Mouse (Mus musculus) ES-E14 (cell line): ENCODE data around the gene Phldb2. TPM values are rescaled to one million over a fixed set of nuclear protein-coding genes. Genes with fewer than 3 reads are reported as not detected.

ENCODE experiments used
- DNase-seq: peaks from one replicate; pipeline ENCODE4 v3.0.0-alpha.2; 2013; ENCODE audit warnings: low read depth, low spot score
- H3K27ac ChIP-seq: 2 replicates; pipeline ENCODE4 v1.5.1; 2012; ENCODE audit warnings: low read depth, mild to moderate bottlenecking, low read length, moderate library complexity, mixed read lengths; ENCODE audit not compliant: poor library complexity, insufficient read depth, severe bottlenecking
- H3K36me3 ChIP-seq: 2 replicates; pipeline ENCODE4 v1.6.1; 2012; ENCODE audit warnings: mild to moderate bottlenecking, low read length, moderate library complexity, mixed read lengths; ENCODE audit not compliant: control insufficient read depth, poor library complexity, insufficient read depth, severe bottlenecking
- H3K4me1 ChIP-seq, 2 experiments: fragments of 150-350 bp in 1 of 2; sonication (generic) in 1 of 2; 2 replicates each; pipeline ENCODE4 v1.6.1; 2012; ENCODE audit warnings: low read length in 2 of 2, mild to moderate bottlenecking in 1 of 2, mixed read lengths in 1 of 2; ENCODE audit not compliant: control insufficient read depth in 2 of 2, insufficient read depth in 2 of 2, poor library complexity in 1 of 2
- H3K4me3 ChIP-seq, 2 experiments: fragments of 150-350 bp in 1 of 2; sonication (generic) in 1 of 2; 2 replicates each; pipeline ENCODE4 v1.5.1; 2012; ENCODE audit warnings: low read length in 2 of 2, low read depth in 1 of 2, mild to moderate bottlenecking in 1 of 2, mixed read lengths in 1 of 2; ENCODE audit not compliant: insufficient read depth in 1 of 2, poor library complexity in 1 of 2, severe bottlenecking in 1 of 2
- H3K9ac ChIP-seq: 2 replicates; pipeline ENCODE4 v1.6.1; 2012; ENCODE audit warnings: low read depth, mild to moderate bottlenecking, low read length, mixed read lengths; ENCODE audit not compliant: poor library complexity, insufficient read depth, severe bottlenecking
- H3K9me3 ChIP-seq: fragments of 150-350 bp; sonication (generic); 2 replicates; pipeline ENCODE4 v1.6.1; 2012; ENCODE audit warnings: low read depth, mild to moderate bottlenecking, low read length; ENCODE audit not compliant: control insufficient read depth, insufficient read depth
- CHD2 ChIP-seq: IDR thresholded peaks from 2 replicates; pipeline ENCODE4 v1.6.1; 2014; ENCODE audit warnings: mild to moderate bottlenecking, low read depth, low read length, inconsistent platforms
- HCFC1 ChIP-seq: IDR thresholded peaks from 2 replicates; pipeline ENCODE4 v1.6.1; 2012; ENCODE audit warnings: low read length, inconsistent platforms, borderline replicate concordance; ENCODE audit not compliant: insufficient read depth
- MAFK ChIP-seq: IDR thresholded peaks from 2 replicates; pipeline ENCODE4 v1.6.1; 2014; ENCODE audit warnings: mild to moderate bottlenecking, low read depth, low read length, inconsistent platforms; ENCODE audit not compliant: insufficient read depth
- ZC3H11A ChIP-seq: IDR thresholded peaks from 2 replicates; pipeline ENCODE4 v1.6.1; 2012; ENCODE audit warnings: low read depth, mild to moderate bottlenecking, inconsistent platforms, low read length, borderline replicate concordance
- ZNF384 ChIP-seq: IDR thresholded peaks from 2 replicates; pipeline ENCODE4 v1.6.1; 2012; ENCODE audit warnings: low read depth, low read length, inconsistent platforms
- in situ Hi-C, 2 experiments: fragments of 600-800 bp; cut with MboI; formaldehyde crosslinking; loops; one replicate each; pipeline ENCODE4 v1.15.1; 2025; ENCODE audit warnings: low sequenced_read_pairs in 2 of 2, inconsistent platforms in 1 of 2; ENCODE audit not compliant: unreplicated experiment in 2 of 2
- total RNA-seq: library from RNA; depleted of rRNA; stranded (reverse); fragments of 300-350 nt; gene quantifications from 2 replicates; pipeline ENCODE4 v1.2.3, GENCODE M21; 2012

Phldb2 gene
- total RNA-seq, 1 experiment: 36.2 TPM

GRCm38 (mm10) chr16:45796815-45797214 lies 156.6 kb downstream of the Phldb2 start:
- no peak overlapping the region for H3K9ac ChIP-seq
- H3K4me3 ChIP-seq: no peak overlapping the region
- no peak overlapping the region for H3K27ac ChIP-seq
- H3K36me3 ChIP-seq: no peaks in the 10 kb centered on the region
- in situ Hi-C loops: no loop called here
- H3K4me1 ChIP-seq: no peaks in the 10 kb centered on the region
- no peak for DNase-seq
- H3K9me3 ChIP-seq: no peaks in the 10 kb centered on the region
- no peak for TF ChIP-seq ZNF384
- TF ChIP-seq MAFK: no peak

GRCm38 (mm10) chr16:45795188-45795693 lies 158.2 kb downstream of the Phldb2 start:
- H3K4me1 ChIP-seq: peaks cover 0 to 2% of the 10 kb centered on the region in 2 experiments; a peak in 1 of 4 replicates
- no peak for DNase-seq
- H3K9me3 ChIP-seq: no peaks in the 10 kb centered on the region
- H3K36me3 ChIP-seq: no peaks in the 10 kb centered on the region
- H3K27ac ChIP-seq: no peak overlapping the region
- TF ChIP-seq ZNF384 (no peak), CHD2 (no peak), HCFC1 (no peak)
- in situ Hi-C loops: no loop called here
- H3K4me3 ChIP-seq: no peak overlapping the region
- no peak overlapping the region for H3K9ac ChIP-seq

- H3K36me3 ChIP-seq: no peaks in the 10 kb centered on the region
Observed at GRCm38 (mm10) chr16:45792781-45793180, 160.6 kb downstream of the Phldb2 start.

GRCm38 (mm10) chr16:45791286-45791685 lies 162.1 kb downstream of the Phldb2 start:
- no peak overlapping the region for H3K4me3 ChIP-seq
- H3K27ac ChIP-seq: no peak overlapping the region
- H3K9me3 ChIP-seq: no peaks in the 10 kb centered on the region
- peaks cover 0 to 2% of the 10 kb centered on the region in 2 experiments; a peak in 1 of 4 replicates for H3K4me1 ChIP-seq
- TF ChIP-seq CHD2 (no peak), MAFK (no peak), ZNF384 (no peak), ZC3H11A (no peak), HCFC1 (no peak)
- no peak overlapping the region for H3K9ac ChIP-seq
- no peak for DNase-seq
- no peaks in the 10 kb centered on the region for H3K36me3 ChIP-seq
- in situ Hi-C loops: no loop called here

More at GRCm38 (mm10) chr16:45792781-45793180, 160.6 kb downstream of the Phldb2 start:
- DNase-seq: no peak
- peaks cover 0 to 2% of the 10 kb centered on the region in 2 experiments; a peak in 1 of 4 replicates for H3K4me1 ChIP-seq
- in situ Hi-C loops: no loop called here
- no peak overlapping the region for H3K4me3 ChIP-seq
- TF ChIP-seq MAFK: no peak
- TF ChIP-seq ZNF384: no peak
- TF ChIP-seq HCFC1: no peak
- TF ChIP-seq CHD2: no peak
- no peak for TF ChIP-seq ZC3H11A
- no peaks in the 10 kb centered on the region for H3K9me3 ChIP-seq
- H3K9ac ChIP-seq: no peak overlapping the region
- H3K27ac ChIP-seq: no peak overlapping the region

GRCm38 (mm10) chr16:45789311-45789710 lies 164.1 kb downstream of the Phldb2 start:
- Histone ChIP-seq H3K4me1 (peaks cover 0 to 2% of the 10 kb centered on the region in 2 experiments; a peak in 1 of 4 replicates), H3K4me3 (no peak overlapping the region), H3K36me3 (no peaks in the 10 kb centered on the region), H3K9ac (no peak overlapping the region), H3K9me3 (no peaks in the 10 kb centered on the region), H3K27ac (no peak overlapping the region)
- in situ Hi-C loops: no loop called here
- TF ChIP-seq ZC3H11A: no peak
- TF ChIP-seq ZNF384: no peak
- no peak for TF ChIP-seq HCFC1
- no peak for TF ChIP-seq CHD2
- no peak for TF ChIP-seq MAFK
- no peak for DNase-seq
